Mouse (Mus musculus): ENCODE measurements at regions not wholly inside any gene's neighbourhood (a gene's known extent, or its start where the extent isn't known, plus 50 kb on each side); places are given as distances from the start of the nearest gene placed in this dataset.

- TF ChIP-seq CTCF (IDR thresholded peaks at IDR 0.05; ENCODE audit: low read depth) (no peak), EP300 (optimal IDR thresholded peaks at IDR 0.05) (no peak)
Observed at GRCm38 (mm10) chr3:151908886-151909285, 71.5 kb upstream of the Ptgfr start.

Data from stomach, postnatal 0 days (tissue).